Mouse (Mus musculus): ENCODE measurements around the gene Slc35d2.

The Slc35d2 gene

DNA sequence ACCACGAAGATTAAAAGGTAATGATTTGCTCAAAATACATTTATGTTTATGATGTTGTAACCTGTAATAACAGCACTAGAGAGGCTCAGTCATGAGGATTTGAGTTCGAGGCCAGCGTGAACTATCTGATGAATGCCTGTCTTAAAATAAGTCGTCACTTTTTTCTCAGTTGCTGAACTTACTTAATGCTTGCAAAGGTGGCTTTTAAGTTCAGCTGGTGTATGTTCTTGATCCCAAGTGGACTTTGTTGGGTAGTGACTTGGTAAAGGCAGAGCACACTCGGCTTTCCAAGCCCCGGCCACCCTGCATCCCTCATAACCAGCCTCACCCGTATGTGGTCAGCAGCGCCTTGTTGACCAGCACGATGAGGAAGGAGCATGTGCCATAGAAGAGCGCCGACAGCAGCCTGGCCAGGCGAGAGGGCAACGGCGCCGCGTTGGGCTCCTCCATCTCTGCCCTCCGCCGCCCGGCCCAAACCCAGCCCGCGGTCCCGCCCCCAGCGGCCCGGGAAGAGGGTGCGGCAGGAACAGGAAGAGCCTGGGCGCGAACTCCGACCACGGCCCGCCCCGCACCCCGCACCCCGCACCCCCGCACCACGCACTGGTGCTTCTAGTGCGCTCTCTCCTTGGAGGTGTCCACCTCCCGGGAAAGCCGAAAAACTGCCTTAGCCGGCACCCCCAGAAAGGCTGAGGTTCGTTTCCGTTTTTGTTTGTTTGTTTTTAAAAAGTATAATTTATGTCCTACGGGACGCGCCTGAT, at the start of gene Slc35d2:
Gene Slc35d2 (minus strand): TSS at position 511 of the 758 bp plus-strand sequence.
- peak; percentile 77 for DNase-seq (ENCODE audit: low read depth, low spot score)

GRCm38 (mm10) chr13:64178000-64178399, 48.8 kb upstream of the Slc35d2 start:
- no peak for DNase-seq (ENCODE audit: low read depth, low spot score)

DNA sequence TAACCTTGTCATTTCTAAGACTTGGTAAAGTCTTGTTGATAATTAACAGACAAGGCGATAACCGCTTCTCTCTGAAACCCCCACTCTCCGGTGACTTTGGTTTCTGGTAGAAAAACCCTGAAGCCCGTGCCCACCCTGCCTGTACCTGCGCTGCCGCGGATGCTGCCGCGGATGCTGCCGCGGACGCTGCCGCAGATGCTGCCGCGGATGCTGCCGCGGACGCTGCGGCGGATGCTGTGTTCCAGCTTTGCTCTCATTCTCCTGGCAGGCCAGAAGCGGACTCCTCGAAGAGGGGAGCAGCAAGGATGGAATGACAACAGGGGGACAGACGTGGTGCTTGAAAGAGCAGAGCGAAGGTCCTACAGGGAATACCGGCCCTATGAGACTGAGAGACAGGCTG, 40.6 kb upstream of the Slc35d2 start:
- no peak for DNase-seq (ENCODE audit: low read depth, low spot score)

- no peak for DNase-seq (ENCODE audit: low read depth, low spot score)
Observed at GRCm38 (mm10) chr13:64163147-64163715, 34.1 kb upstream of the Slc35d2 start.

DNA sequence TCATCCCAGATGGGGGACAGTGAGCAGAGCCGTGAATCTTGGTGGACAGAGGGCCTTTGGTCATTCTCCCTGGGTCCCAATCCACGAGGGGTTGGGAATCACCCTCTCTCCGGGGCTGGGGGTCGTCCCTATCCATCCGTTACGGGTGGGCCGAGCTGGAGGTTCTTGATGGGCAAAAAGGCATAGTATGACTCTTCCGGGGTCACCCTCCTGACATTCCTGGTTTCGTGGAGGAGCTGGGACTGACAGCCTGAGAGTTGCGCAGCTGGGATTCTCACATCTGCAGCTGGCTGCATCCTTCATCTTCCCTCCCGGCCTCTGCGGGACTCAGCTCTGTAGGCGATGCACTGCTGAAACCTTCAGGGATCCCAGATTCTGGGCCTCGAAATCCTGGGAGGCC, 33.5 kb upstream of the Slc35d2 start:
- DNase-seq (ENCODE audit: low read depth, low spot score) = no peak

- no peak for DNase-seq (ENCODE audit: low read depth, low spot score)
Observed at GRCm38 (mm10) chr13:64161916-64162611, 32.9 kb upstream of the Slc35d2 start.

- peak; percentile 98 for DNase-seq (ENCODE audit: low read depth, low spot score)
Observed at GRCm38 (mm10) chr13:64161548-64161915, 32.4 kb upstream of the Slc35d2 start, which contains the start of gene Habp4. TSS of gene Habp4 (plus strand) at chr13:64161824.

- DNase-seq (ENCODE audit: low read depth, low spot score) = no peak
Observed at GRCm38 (mm10) chr13:64156966-64157365, 27.8 kb upstream of the Slc35d2 start.

- no peak for DNase-seq (ENCODE audit: low read depth, low spot score)
Observed at GRCm38 (mm10) chr13:64155171-64155571, 26.0 kb upstream of the Slc35d2 start.

DNA sequence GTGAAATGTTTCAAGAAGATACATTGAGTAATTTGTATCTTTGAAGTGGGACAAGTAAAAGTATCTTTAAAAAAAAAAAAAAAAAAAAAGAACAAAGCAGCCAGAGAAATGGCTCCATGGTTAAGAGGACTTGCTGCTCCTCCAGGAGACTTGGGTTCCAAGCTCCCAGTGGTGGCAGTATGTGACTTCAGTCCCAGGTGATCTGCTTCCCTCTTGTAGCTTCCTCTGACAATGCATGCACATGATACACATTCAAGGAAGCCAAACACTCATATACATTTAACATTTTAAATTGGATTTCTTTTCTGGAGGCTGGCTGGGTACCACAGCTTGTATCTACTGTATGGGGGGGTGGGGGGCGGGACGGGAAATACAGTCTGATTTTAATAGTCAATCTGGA, 25.5 kb upstream of the Slc35d2 start:
- DNase-seq (ENCODE audit: low read depth, low spot score) = no peak

DNA sequence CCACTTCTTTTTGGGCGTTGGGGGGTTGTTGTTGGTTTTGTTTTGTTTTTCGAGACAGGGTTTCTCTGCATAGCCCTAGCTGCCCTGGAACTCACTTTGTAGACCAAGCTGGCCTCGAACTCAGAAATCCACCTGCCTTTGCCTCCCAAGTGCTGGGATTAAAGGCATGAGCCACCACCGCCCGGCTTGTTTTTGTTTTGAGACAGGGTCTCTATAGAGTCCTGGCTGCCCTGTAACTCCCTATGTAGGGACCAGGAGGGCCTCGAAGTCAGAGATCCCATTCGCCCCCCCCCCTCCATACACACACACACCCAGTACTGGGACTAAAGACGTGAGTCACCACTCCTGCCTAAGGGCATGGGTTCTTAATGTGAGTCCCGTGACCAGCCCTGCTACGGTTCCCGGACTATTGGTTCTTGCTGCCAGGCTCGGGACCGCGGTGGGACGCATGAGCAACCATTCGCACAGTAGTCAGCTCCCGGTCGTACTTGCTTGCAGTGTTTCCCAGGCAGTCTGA, 24.6 kb upstream of the Slc35d2 start:
- peak; percentile 48 for DNase-seq (ENCODE audit: low read depth, low spot score)

- DNase-seq (ENCODE audit: low read depth, low spot score) = peak; percentile 99
Observed at GRCm38 (mm10) chr13:64153083-64153682, 24.0 kb upstream of the Slc35d2 start, which contains the start of gene Zfp367. TSS of gene Zfp367 (minus strand) at chr13:64153202.

- no peak for DNase-seq (ENCODE audit: low read depth, low spot score)
Observed at GRCm38 (mm10) chr13:64152671-64153082, 23.5 kb upstream of the Slc35d2 start.

DNA sequence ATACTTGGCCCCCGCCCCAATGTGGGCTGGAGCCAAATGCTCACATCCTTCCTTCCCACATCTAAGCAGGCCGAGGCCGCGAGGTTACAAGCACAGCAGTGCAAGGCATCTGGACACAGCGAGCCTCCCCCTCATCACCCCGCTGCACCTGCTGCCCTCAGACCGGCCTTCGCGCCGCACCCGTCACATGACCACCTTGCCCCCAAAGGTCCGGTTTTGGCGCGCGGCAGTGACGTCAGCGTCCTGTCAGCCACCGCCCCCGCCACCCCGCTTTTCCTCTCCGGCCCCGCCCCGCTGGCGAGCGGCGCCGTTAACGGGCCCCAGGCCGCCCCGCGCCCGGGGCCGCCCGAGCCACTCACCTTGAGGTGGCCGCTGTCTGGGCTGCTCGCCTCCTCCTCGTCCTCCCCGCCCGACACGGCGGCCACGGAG, 23.1 kb upstream of the Slc35d2 start:
- DNase-seq (ENCODE audit: low read depth, low spot score) = peak; percentile 84

- peak; percentile 57 for DNase-seq (ENCODE audit: low read depth, low spot score)
Observed at GRCm38 (mm10) chr13:64150121-64150520, 21.0 kb upstream of the Slc35d2 start.

- peak; percentile 59 for DNase-seq (ENCODE audit: low read depth, low spot score)
Observed at GRCm38 (mm10) chr13:64129616-64130375, 628 bp upstream of the Slc35d2 start.

DNA sequence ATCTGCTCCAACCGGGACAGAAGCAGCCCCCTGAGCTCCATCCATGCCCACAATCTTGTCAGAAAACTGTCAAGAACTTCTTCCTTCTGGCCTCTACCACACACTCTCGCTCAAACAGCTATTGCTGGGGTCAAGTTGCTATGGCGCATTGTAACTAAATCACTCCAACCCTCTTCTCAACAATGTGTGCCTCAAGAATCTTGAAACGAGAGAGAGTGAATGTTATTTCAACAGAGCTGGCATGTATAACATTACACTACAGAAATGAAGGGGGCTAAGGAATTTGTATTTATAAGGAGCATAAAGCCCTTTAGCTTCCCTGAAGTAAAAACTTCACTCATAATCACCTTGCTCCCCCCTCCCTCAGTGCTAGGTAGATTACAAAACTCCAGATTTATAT, 2.9 kb downstream of the Slc35d2 start:
- no peak for DNase-seq (ENCODE audit: low read depth, low spot score)

DNA sequence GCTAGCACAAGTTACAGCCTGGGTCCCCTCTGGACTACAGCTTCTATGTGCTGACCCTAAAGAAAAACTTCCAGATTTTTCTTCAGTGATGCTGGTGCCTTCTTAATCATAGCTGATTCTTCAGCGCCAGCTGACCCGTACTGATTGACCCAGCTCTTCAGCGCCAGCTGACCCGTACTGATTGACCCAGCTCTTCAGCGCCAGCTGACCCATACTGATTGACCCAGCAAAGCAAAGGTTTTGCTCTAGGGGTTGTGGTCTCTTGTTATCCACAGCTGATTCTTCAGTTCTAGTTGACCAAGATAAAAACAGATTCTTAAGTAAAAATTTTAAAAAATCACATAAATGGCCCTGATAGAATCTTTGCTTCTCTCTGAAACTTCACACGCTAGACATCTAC, 4.3 kb downstream of the Slc35d2 start:
- no peak for DNase-seq (ENCODE audit: low read depth, low spot score)

DNA sequence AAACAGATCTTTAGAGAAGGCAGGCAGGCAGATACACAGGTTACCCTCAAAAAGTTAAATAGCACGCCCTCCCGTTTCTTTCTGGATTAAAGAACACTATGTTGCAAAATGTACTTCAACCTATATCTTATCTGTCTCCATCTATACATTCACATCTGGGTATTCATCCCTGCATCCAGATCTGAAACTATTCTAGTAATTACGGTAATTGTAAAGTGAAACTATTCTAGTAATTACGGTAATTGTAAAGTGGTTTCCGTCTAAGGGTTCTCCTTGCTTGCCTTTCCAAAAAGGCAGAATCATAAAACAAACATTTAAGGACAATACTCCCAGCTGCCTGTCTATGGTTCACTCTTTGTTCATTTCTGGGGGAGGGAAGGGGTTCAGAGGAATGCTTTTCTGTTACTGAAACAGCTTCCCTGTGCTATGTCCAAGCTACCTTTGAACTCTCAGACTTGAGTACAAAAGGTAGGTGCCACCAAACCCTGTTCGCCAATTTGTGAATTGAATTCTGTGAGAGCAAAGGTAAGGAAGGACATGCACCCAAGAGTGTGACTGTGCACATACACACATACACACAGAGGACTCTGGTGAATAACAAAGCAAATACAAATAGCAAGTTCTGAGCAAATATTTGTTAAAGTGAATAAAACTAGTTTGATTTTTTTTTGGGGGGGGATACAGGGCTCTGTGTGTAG, 5.5 kb downstream of the Slc35d2 start:
- DNase-seq (ENCODE audit: low read depth, low spot score) = no peak

GRCm38 (mm10) chr13:64120760-64121159, 8.4 kb downstream of the Slc35d2 start:
- DNase-seq (ENCODE audit: low read depth, low spot score) = no peak

DNA sequence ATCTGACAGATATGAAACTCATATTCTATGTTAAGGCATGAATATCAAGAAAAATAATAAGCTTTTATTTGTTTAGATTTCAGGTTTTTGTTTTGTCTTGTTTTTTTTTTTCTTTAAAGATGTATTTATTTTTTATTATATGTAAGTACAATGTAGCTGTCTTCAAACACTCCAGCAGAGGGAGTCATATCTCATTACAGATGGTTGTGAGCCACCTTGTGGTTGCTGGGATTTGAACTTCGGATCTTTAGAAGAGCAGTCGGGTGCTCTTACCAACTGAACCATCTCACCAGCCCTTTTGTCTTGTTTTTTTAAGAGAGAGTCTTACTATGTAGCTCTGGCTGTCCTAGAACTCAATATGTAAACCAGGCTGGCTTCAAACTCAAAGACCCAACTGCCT, 11.7 kb downstream of the Slc35d2 start:
- DNase-seq (ENCODE audit: low read depth, low spot score) = peak; percentile 51
